Mouse (Mus musculus) CH12.LX (cell line): ENCODE measurements around the gene Pi16. TPM values are rescaled to one million over a fixed set of nuclear protein-coding genes. Genes with fewer than 3 reads are reported as not detected.

Source experiments
- DNase-seq: peaks from one replicate; pipeline ENCODE4 v3.0.0-alpha.2; 2013; ENCODE audit errors: extremely low read depth
- H3K27ac ChIP-seq: 2 replicates; pipeline ENCODE4 v1.5.1; 2012; ENCODE audit warnings: low read depth, mild to moderate bottlenecking, control low read depth, moderate library complexity; ENCODE audit not compliant: insufficient read depth
- H3K27me3 ChIP-seq: replicated peaks from 2 replicates; pipeline ENCODE3; 2012; ENCODE audit warnings: inconsistent platforms
- H3K36me3 ChIP-seq, 2 experiments: replicated peaks in 1 of 2; 2 replicates each; pipeline versions ENCODE3 to v1.6.1; 2012; ENCODE audit warnings: inconsistent platforms in 1 of 2, low read length in 1 of 2, mild to moderate bottlenecking in 1 of 2, mixed read lengths in 1 of 2, moderate library complexity in 1 of 2; ENCODE audit not compliant: control insufficient read depth in 1 of 2, insufficient read depth in 1 of 2
- H3K4me1 ChIP-seq, 2 experiments: 2 replicates each; pipeline ENCODE4 v1.6.1; 2012; ENCODE audit warnings: inconsistent platforms in 1 of 2, moderate library complexity in 1 of 2; ENCODE audit not compliant: insufficient read depth in 2 of 2, control insufficient read depth in 1 of 2
- H3K4me2 ChIP-seq: 2 replicates; pipeline ENCODE4 v1.6.1; 2012; ENCODE audit warnings: low read depth, mild to moderate bottlenecking, control low read depth; ENCODE audit not compliant: poor library complexity, insufficient read depth, severe bottlenecking
- H3K4me3 ChIP-seq, 3 experiments: fragments of 150-350 bp in 1 of 3; sonication (generic) in 1 of 3; replicated peaks in 1 of 3; 2 replicates each; pipeline versions ENCODE3 to v1.5.1; 2011 to 2012; ENCODE audit warnings: low read depth in 2 of 3, low read length in 2 of 3, mild to moderate bottlenecking in 2 of 3, moderate library complexity in 2 of 3, control low read depth in 1 of 3, improper control_type of control experiment in 1 of 3, inconsistent platforms in 1 of 3, mixed read lengths in 1 of 3; ENCODE audit not compliant: poor library complexity in 1 of 3
- H3K79me2 ChIP-seq: replicated peaks from 2 replicates; pipeline ENCODE4 v1.6.1; 2012; ENCODE audit warnings: mild to moderate bottlenecking, moderate library complexity; ENCODE audit not compliant: control insufficient read depth, poor library complexity, insufficient read depth, severe bottlenecking; ENCODE audit errors: extremely low read depth
- H3K9ac ChIP-seq: 2 replicates; pipeline ENCODE4 v1.6.1; 2012; ENCODE audit warnings: low read depth, mild to moderate bottlenecking, control low read depth, moderate library complexity; ENCODE audit not compliant: insufficient read depth
- H3K9me3 ChIP-seq: replicated peaks from 2 replicates; pipeline ENCODE3; 2012; ENCODE audit warnings: low read length, inconsistent platforms, mixed read lengths
- BHLHE40 ChIP-seq: IDR thresholded peaks from 2 replicates; pipeline ENCODE4 v1.6.1; 2011; ENCODE audit warnings: mild to moderate bottlenecking, low read depth, low read length, improper control_type of control experiment
- CHD1 ChIP-seq: IDR thresholded peaks from 2 replicates; pipeline ENCODE4 v1.6.1; 2012; ENCODE audit warnings: low read depth, low read length, improper control_type of control experiment, inconsistent platforms
- E2F4 ChIP-seq: IDR thresholded peaks from 2 replicates; pipeline ENCODE4 v1.6.1; 2011; ENCODE audit warnings: low read depth, low read length, improper control_type of control experiment; ENCODE audit not compliant: insufficient replicate concordance
- ELF1 ChIP-seq: IDR thresholded peaks from 2 replicates; pipeline ENCODE4 v1.6.1; 2014; ENCODE audit warnings: low read depth, mild to moderate bottlenecking, inconsistent platforms, low read length, improper control_type of control experiment
- ETS1 ChIP-seq: conservative IDR thresholded peaks from 2 replicates; pipeline ENCODE4 v1.6.1; 2012; ENCODE audit warnings: low read depth, mild to moderate bottlenecking, inconsistent platforms, low read length, improper control_type of control experiment, moderate library complexity
- GABPA ChIP-seq: IDR thresholded peaks from 2 replicates; pipeline ENCODE4 v1.6.1; 2012; ENCODE audit warnings: low read depth, low read length, improper control_type of control experiment, inconsistent platforms; ENCODE audit not compliant: insufficient replicate concordance
- IRF4 ChIP-seq: IDR thresholded peaks from 2 replicates; pipeline ENCODE4 v1.6.1; 2014; ENCODE audit warnings: low read depth, mild to moderate bottlenecking, inconsistent platforms, low read length, improper control_type of control experiment
- KAT2A ChIP-seq: IDR thresholded peaks from 2 replicates; pipeline ENCODE4 v1.6.1; 2012; ENCODE audit warnings: low read length, improper control_type of control experiment, inconsistent platforms; ENCODE audit not compliant: insufficient replicate concordance
- MAFK ChIP-seq: IDR thresholded peaks from 2 replicates; pipeline ENCODE4 v1.6.1; 2011; ENCODE audit warnings: low read length, improper control_type of control experiment; ENCODE audit not compliant: insufficient replicate concordance
- MEF2A ChIP-seq: IDR thresholded peaks from 2 replicates; pipeline ENCODE4 v1.6.1; 2014; ENCODE audit warnings: low read depth, mild to moderate bottlenecking, inconsistent platforms, low read length, improper control_type of control experiment, borderline replicate concordance
- MYC ChIP-seq: IDR thresholded peaks from 2 replicates; pipeline ENCODE4 v1.6.1; 2011; ENCODE audit warnings: low read depth, mild to moderate bottlenecking, improper control_type of control experiment, low read length
- POLR2A ChIP-seq: IDR thresholded peaks from 2 replicates; pipeline ENCODE4 v1.6.1; 2011; ENCODE audit warnings: low read depth, mild to moderate bottlenecking, improper control_type of control experiment, low read length
- RCOR1 ChIP-seq: conservative IDR thresholded peaks from 2 replicates; pipeline ENCODE4 v1.6.1; 2012; ENCODE audit warnings: low read depth, mild to moderate bottlenecking, inconsistent platforms, low read length, improper control_type of control experiment
- TCF12 ChIP-seq: IDR thresholded peaks from 2 replicates; pipeline ENCODE4 v1.6.1; 2014; ENCODE audit warnings: low read depth, mild to moderate bottlenecking, inconsistent platforms, low read length, improper control_type of control experiment
- USF1 ChIP-seq: IDR thresholded peaks from 2 replicates; pipeline ENCODE4 v1.6.1; 2014; ENCODE audit warnings: low read depth, mild to moderate bottlenecking, inconsistent platforms, low read length, improper control_type of control experiment
- USF2 ChIP-seq: conservative IDR thresholded peaks from 2 replicates; pipeline ENCODE4 v1.6.1; 2011; ENCODE audit warnings: low read depth, low read length, improper control_type of control experiment
- ZMIZ1 ChIP-seq: IDR thresholded peaks from 2 replicates; pipeline ENCODE4 v1.6.1; 2012; ENCODE audit warnings: low read depth, mild to moderate bottlenecking, inconsistent platforms, low read length, improper control_type of control experiment
- ZNF384 ChIP-seq: IDR thresholded peaks from 2 replicates; pipeline ENCODE4 v1.6.1; 2012; ENCODE audit warnings: low read depth, low read length, improper control_type of control experiment, inconsistent platforms
- dilution Hi-C: fragments of 300-500 bp; cut with MboI; formaldehyde crosslinking; loops from 2 replicates; pipeline ENCODE4 v1.14.3; 2020; ENCODE audit warnings: low sequenced_read_pairs; ENCODE audit not compliant: extremely low pct_unique_long_range_greater_than_20kb, extremely low pct_ligation_motif_present
- in situ Hi-C: fragments of 300-500 bp; cut with MboI; formaldehyde crosslinking; loops from 3 replicates; pipeline ENCODE4 v1.14.3; 2019; ENCODE audit warnings: low sequenced_read_pairs, low pct_ligation_motif_present, low pct_unique_long_range_greater_than_20kb, mixed read lengths
- polyA plus RNA-seq: library from polyadenylated mRNA; unstranded; fragments of >175 nt; gene quantifications from 2 replicates; pipeline ENCODE4 v1.2.1, GENCODE M21; 2012; ENCODE audit warnings: low read depth; ENCODE audit not compliant: insufficient read length
- total RNA-seq, 2 experiments: library from RNA; depleted of rRNA; stranded (reverse); fragments of 300-350 nt in 1 of 2; fragments of >200 nt in 1 of 2; gene quantifications; 2 replicates each; pipeline ENCODE4 v1.2.3; 2012 to 2014

Pi16 gene
- total and polyA plus RNA-seq, 3 experiments: 0.13 TPM; not detected in 2

DNA sequence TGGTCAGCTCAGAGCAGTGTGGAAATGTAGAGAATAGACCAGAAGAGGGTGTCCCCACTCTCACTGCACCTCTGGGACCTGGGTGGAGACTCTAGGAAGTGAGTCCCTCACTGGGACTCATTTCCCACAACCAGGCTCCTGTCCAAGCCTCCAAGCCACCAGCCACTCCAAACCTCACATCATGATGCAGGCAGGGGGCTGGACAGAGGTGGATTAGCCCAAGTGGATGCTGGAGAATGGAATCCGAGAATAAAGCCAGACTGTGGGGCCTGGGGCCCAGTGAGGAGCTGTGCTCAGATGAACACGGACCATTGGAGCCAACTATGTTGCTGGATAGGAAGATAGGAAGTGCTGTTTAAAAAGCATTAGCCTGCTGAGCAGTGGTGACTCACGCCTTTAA is 589 bp upstream of the Pi16 start:
- H3K9ac ChIP-seq: no peak overlapping the region
- in situ Hi-C loops: no loop called here
- no peak overlapping the region for H3K4me3 ChIP-seq
- no peak for TF ChIP-seq USF2
- TF ChIP-seq ELF1: no peak
- TF ChIP-seq CHD1: no peak
- no peak for TF ChIP-seq ETS1
- H3K36me3 ChIP-seq: no peaks in the 10 kb centered on the region
- peaks cover 3% of the 10 kb centered on the region for H3K9me3 ChIP-seq
- no peaks in the 10 kb centered on the region for H3K79me2 ChIP-seq
- H3K27me3 ChIP-seq: peaks cover 9% of the 10 kb centered on the region
- peaks cover 2 to 6% of the 10 kb centered on the region in 2 experiments; a peak in 3 of 4 replicates for H3K4me1 ChIP-seq
- dilution Hi-C loops: no loop called here
- no peak for DNase-seq
- H3K27ac ChIP-seq: no peak overlapping the region
- no peak overlapping the region for H3K4me2 ChIP-seq

DNA sequence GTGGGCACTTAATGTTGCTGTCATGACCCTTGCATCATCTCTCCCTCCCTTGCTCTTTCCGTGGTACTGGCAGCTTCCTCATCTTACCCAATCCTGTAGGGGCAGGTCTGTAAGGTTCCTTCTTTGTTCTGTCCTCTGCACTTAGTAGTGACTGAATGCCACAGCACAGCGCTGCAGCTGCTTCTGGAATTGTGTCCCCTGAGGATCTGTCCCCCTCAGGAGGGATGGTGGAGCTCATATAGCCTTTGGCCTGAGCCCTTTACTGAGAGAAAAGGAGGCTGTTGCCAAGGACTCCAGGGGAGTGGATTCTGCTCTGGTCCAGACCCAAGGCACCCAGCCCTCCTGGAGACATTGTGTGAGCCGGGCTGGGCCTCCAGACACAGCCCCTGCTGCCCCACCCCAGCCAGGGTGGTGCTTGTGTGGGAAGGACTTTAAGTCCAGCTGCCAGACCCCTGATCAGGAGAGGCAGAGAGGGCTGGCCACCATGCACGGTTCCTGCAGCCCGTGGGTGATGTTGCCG is 1.3 kb downstream of the Pi16 start:
- Histone ChIP-seq H3K4me1 (peaks cover 2 to 6% of the 10 kb centered on the region in 2 experiments; a peak in 3 of 4 replicates), H3K27ac (no peak overlapping the region), H3K9me3 (no peaks in the 10 kb centered on the region), H3K4me2 (no peak overlapping the region), H3K79me2 (no peaks in the 10 kb centered on the region), H3K27me3 (peaks cover 9% of the 10 kb centered on the region), H3K9ac (no peak overlapping the region), H3K4me3 (no peak overlapping the region), H3K36me3 (no peaks in the 10 kb centered on the region)
- no peak for TF ChIP-seq RCOR1
- in situ Hi-C loops: no loop called here
- no peak for DNase-seq
- dilution Hi-C loops: no loop called here

DNA sequence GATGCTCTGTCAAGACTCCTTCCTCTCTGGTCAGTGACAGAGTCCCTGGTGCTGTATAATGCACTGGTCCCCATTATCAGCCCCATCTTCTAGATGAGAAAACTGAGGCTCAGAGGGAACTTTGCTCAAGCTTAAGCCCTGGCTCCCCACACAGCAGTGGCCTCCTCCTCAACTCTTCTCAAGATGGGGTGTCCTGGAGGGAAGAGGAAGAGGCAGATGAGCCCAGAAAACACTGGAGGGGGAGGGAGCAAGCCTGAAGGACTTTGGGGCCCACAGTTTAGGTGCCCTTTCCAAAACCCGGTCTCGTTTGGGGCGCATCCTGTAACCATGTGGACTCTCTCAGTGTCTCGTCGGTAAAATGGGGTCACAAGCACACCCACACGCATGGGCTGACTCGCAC is 2.0 kb downstream of the Pi16 start:
- Histone ChIP-seq H3K36me3 (no peaks in the 10 kb centered on the region), H3K4me2 (no peak overlapping the region), H3K27me3 (peaks cover 9% of the 10 kb centered on the region), H3K27ac (no peak overlapping the region), H3K79me2 (no peaks in the 10 kb centered on the region), H3K9ac (no peak overlapping the region)
- no peak for TF ChIP-seq KAT2A
- TF ChIP-seq GABPA: no peak
- TF ChIP-seq TCF12: no peak
- TF ChIP-seq ZMIZ1: no peak
- no peak for TF ChIP-seq MYC
- TF ChIP-seq ZNF384: no peak
- TF ChIP-seq E2F4: no peak
- TF ChIP-seq MAFK: no peak
- TF ChIP-seq USF1: no peak
- no peak for TF ChIP-seq POLR2A
- TF ChIP-seq BHLHE40: no peak
- no peak for TF ChIP-seq USF2
- TF ChIP-seq IRF4: no peak
- TF ChIP-seq MEF2A: no peak
- TF ChIP-seq, all 38 proteins: peak for 0
- in situ Hi-C loops: no loop called here
- H3K9me3 ChIP-seq: no peaks in the 10 kb centered on the region
- dilution Hi-C loops: no loop called here
- no peak overlapping the region for H3K4me3 ChIP-seq
- no peak for DNase-seq
- H3K4me1 ChIP-seq: peaks cover 2 to 6% of the 10 kb centered on the region in 2 experiments; a peak in 3 of 4 replicates
